In genomic region chr9:20677892-20678291, GRCm38 (mm10) we compare ENCODE assay signal across 22 mouse cellular contexts.
"Had no signal": no experiment of that assay in that cellular context is flagged by ENCODE, and none has a peak within 500 bp of the region (broad histone marks: within the 10 kb centered on the region; RNA-seq: fewer than 3 reads in every experiment).

No protein-coding gene starts in this region.

- H3K27me3 ChIP-seq: limb, embryonic 13.5 days; liver, embryonic 15.5 days; lung, embryonic 15.5 days had no signal

- H3K9ac ChIP-seq: limb, embryonic 13.5 days; liver, embryonic 12.5 days; liver, embryonic 15.5 days; lung, embryonic 15.5 days had no signal

- ATAC-seq: intestine, postnatal 0 days; liver, embryonic 12.5 days had no signal

- H3K27ac ChIP-seq: kidney, postnatal 0 days; layer of hippocampus, adult 2 months; limb, embryonic 10.5 days; limb, embryonic 13.5 days; liver, embryonic 12.5 days; liver, embryonic 15.5 days; lung, embryonic 15.5 days had no signal

- H3K36me3 ChIP-seq: limb, embryonic 10.5 days; limb, embryonic 13.5 days; liver, embryonic 12.5 days; liver, embryonic 15.5 days; lung, embryonic 15.5 days had no signal

- H3K4me2 ChIP-seq: limb, embryonic 13.5 days; liver, embryonic 12.5 days; liver, embryonic 15.5 days; lung, embryonic 15.5 days; midbrain, embryonic 11.5 days had no signal

- DNase-seq: kidney, adult 2 months; kidney, postnatal 25 days; layer of hippocampus, adult 9-11 months; liver; lung, adult 18-20 months; lung, postnatal 10 days; lung, postnatal 36 days; midbrain, embryonic 14.5 days; right cerebral cortex, postnatal 25 days; thymus, adult 2 months; thymus, postnatal 14 days; thymus, postnatal 4 days had no signal

- H3K4me3 ChIP-seq: layer of hippocampus, adult 2 months; limb, embryonic 10.5 days; limb, embryonic 13.5 days; liver, embryonic 12.5 days; liver, embryonic 15.5 days; lung, embryonic 15.5 days; megakaryocyte, embryonic 14.5 days had no signal

- H3K4me1 ChIP-seq: limb, embryonic 10.5 days; limb, embryonic 13.5 days; liver, embryonic 12.5 days; liver, embryonic 15.5 days; lung, embryonic 15.5 days had no signal

- H3K9me3 ChIP-seq: limb, embryonic 10.5 days; limb, embryonic 13.5 days; liver, embryonic 12.5 days; liver, embryonic 15.5 days; lung, embryonic 15.5 days had no signal
